Mouse (Mus musculus) liver, embryonic 13.5 days (tissue): Measurements from ENCODE around the gene Chchd4. TPM values are rescaled to one million over a fixed set of nuclear protein-coding genes. Genes with fewer than 3 reads are reported as not detected.

Source experiments
- ATAC-seq: fragments of 200-750 bp; cut with Nextera tagmentation; 2 replicates; pipeline ENCODE4 v1.8.0; 2017; ENCODE audit warnings: low read depth, mild to moderate bottlenecking, moderate number of reproducible peaks, moderate library complexity
- DNase-seq: peaks from one replicate; pipeline ENCODE4 v3.0.0; 2022
- H3K27ac ChIP-seq: fragments of 300-500 bp; sonication (generic); 2 replicates; pipeline ENCODE4 v1.5.1; 2015; ENCODE audit warnings: moderate library complexity, mild to moderate bottlenecking, inconsistent platforms
- H3K27me3 ChIP-seq: fragments of 300-500 bp; sonication (generic); 2 replicates; pipeline ENCODE4 v1.6.1; 2015; ENCODE audit warnings: mild to moderate bottlenecking, inconsistent platforms
- H3K36me3 ChIP-seq: fragments of 300-500 bp; sonication (generic); 2 replicates; pipeline ENCODE4 v1.6.1; 2015; ENCODE audit warnings: mild to moderate bottlenecking, inconsistent platforms
- H3K4me1 ChIP-seq: fragments of 300-500 bp; sonication (generic); replicated peaks from 2 replicates; pipeline ENCODE4 v1.6.1; 2015; ENCODE audit warnings: inconsistent platforms
- H3K4me2 ChIP-seq: fragments of 300-500 bp; sonication (generic); 2 replicates; pipeline ENCODE4 v1.6.1; 2015; ENCODE audit warnings: inconsistent platforms, mild to moderate bottlenecking, moderate library complexity
- H3K4me3 ChIP-seq: fragments of 300-500 bp; sonication (generic); replicated peaks from 2 replicates; pipeline ENCODE4 v1.5.1; 2015; ENCODE audit warnings: mild to moderate bottlenecking, inconsistent platforms
- H3K9ac ChIP-seq: fragments of 300-500 bp; sonication (generic); 2 replicates; pipeline ENCODE4 v1.6.1; 2015; ENCODE audit warnings: mild to moderate bottlenecking, inconsistent platforms
- H3K9me3 ChIP-seq: fragments of 300-500 bp; sonication (generic); replicated peaks from 2 replicates; pipeline ENCODE4 v1.6.1; 2016; ENCODE audit warnings: inconsistent platforms
- WGBS: fragments of 180-500 bp; shearing (Covaris S2); methylation state at CpG from one replicate; pipeline ENCODE4 v1.1.7; 2015; ENCODE audit not compliant: insufficient replicate concordance; 5-methylcytosine and 5-hydroxymethylcytosine counted together
- polyA plus RNA-seq: library from polyadenylated mRNA; unstranded; fragments of >200 nt; fragmentation: Nextera tagmentation; extraction: Ambion mirVana; gene quantifications from 2 replicates; pipeline ENCODE4 v1.2.1, GENCODE M21; 2015

Chchd4 gene
- polyA plus RNA-seq, 1 experiment from 2014 or later, result 24.0 TPM

DNA sequence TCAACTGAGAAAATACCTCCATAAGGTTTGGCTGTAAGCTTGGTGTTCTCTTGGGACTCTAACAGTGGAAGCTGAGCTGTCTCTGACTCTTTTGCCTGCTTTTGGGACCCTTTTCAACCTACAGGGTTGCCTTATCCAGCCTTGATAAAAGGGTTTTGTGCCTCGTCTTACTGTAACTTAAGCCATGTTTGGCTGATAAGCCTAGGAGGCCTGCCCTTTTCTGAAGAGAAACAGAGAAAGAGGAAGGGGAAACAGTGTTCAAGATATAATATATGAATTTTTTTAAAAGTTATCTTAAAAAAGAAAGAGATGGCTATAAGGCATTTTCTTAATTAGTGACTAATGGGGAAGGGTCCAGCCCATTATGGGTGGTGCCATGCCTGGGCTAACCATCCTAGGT lies 30.0 kb upstream of the Chchd4 start:
- no peak for ATAC-seq
- Histone ChIP-seq H3K36me3 (peaks cover 89% of the 10 kb centered on the region), H3K4me3 (no peak overlapping the region), H3K9me3 (no peaks in the 10 kb centered on the region), H3K9ac (no peak overlapping the region), H3K27ac (no peak overlapping the region), H3K4me2 (no peak overlapping the region), H3K4me1 (peaks cover 7% of the 10 kb centered on the region; the same call in 1 of the 2 replicates), H3K27me3 (no peaks in the 10 kb centered on the region)
- WGBS, result 48% methylated on average over 1 of the region's 1 CpGs
- DNase-seq, result no peak

DNA sequence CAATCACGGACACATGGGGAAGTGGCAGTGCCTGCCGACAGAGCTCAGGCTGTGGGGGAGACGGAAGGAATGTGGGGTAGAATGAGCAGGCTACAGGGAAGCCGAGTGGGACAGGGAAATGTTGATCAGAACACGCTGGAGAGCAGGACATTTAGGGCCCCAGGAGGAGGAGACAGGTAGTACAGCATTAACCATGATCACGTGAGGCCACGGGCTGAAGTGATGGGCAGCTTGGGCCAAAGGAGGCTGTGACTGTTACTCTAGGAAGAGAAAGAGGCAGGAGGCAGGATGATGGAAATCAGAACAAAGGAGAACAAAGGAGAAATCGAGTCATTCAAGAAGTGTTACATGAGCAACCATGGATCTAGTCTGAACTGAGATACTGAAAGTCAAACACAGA lies 21.2 kb upstream of the Chchd4 start:
- H3K27me3 ChIP-seq, result no peaks in the 10 kb centered on the region
- no peaks in the 10 kb centered on the region for H3K4me1 ChIP-seq
- no peak overlapping the region for H3K27ac ChIP-seq
- no peak overlapping the region for H3K9ac ChIP-seq
- ATAC-seq (no peak), DNase-seq (no peak)
- no peaks in the 10 kb centered on the region for H3K9me3 ChIP-seq
- H3K4me2 ChIP-seq, result no peak overlapping the region
- H3K36me3 ChIP-seq, result peaks cover 59% of the 10 kb centered on the region
- WGBS, result 72% methylated on average over 8 of the region's 8 CpGs
- H3K4me3 ChIP-seq, result no peak overlapping the region

- no peak overlapping the region for H3K4me3 ChIP-seq
- 50% methylated on average over 10 of the region's 10 CpGs for WGBS
- no peak overlapping the region for H3K27ac ChIP-seq
- H3K9ac ChIP-seq, result no peak overlapping the region
- H3K9me3 ChIP-seq, result no peaks in the 10 kb centered on the region
- DNase-seq, result no peak
- H3K36me3 ChIP-seq, result peaks cover 51% of the 10 kb centered on the region
- H3K4me1 ChIP-seq, result 0 out of 2 replicates have a peak, but pooled peaks cover 4% of the 10 kb centered on the region
- ATAC-seq, result no peak
- no peak overlapping the region for H3K4me2 ChIP-seq
- H3K27me3 ChIP-seq, result no peaks in the 10 kb centered on the region
Measured at GRCm38 (mm10) chr6:91493053-91493452, 19.7 kb upstream of the Chchd4 start.

DNA sequence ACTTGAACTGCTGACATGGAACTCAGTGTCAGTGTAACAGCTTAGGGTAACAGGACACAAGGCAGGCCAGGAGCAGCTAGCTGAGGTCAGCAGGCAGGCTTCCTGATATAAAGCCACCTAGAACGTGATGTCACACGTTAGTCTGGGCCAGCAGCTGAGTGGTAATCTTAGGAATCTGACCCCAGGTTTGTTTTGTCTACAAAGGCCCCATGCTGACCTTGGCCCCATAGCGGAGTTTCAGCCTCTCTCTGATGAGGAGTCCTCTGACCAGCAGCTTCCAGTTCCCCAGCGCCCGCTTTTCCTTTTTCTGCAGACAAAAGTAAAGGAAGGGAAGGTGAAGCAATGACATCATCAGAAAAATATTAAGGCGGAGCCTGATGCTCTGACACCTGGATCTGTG lies 17.7 kb upstream of the Chchd4 start:
- no peak overlapping the region for H3K27ac ChIP-seq
- peaks cover 56% of the 10 kb centered on the region for H3K36me3 ChIP-seq
- H3K4me3 ChIP-seq, result no peak overlapping the region
- H3K4me2 ChIP-seq, result no peak overlapping the region
- 74% methylated on average over 6 of the region's 6 CpGs for WGBS
- ATAC-seq, result no peak
- H3K9ac ChIP-seq, result no peak overlapping the region
- no peaks in the 10 kb centered on the region for H3K9me3 ChIP-seq
- H3K27me3 ChIP-seq, result no peaks in the 10 kb centered on the region
- H3K4me1 ChIP-seq, result peaks cover 4% of the 10 kb centered on the region; the same call in 1 of the 2 replicates
- no peak for DNase-seq

DNA sequence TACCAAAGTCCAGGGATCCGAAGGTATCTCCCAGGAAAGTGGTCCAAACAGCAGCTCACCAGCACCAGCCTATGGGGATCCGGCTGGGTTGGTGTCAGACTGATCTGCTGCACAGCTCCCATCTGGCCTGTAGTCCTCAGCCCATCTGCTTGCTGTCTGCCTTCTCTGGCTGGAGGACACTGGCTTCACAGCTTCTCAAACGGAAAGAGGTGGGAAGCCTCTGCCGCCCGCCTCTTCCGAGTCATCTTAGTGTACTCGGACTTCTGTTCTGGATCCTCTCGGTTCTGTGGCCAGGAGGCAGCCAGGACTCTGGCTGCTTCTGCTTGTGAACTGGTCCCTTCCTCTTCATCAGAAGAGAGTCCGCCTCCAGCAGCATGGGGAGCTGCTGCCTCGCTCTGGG lies 16.5 kb upstream of the Chchd4 start:
- no peaks in the 10 kb centered on the region for H3K27me3 ChIP-seq
- H3K9ac ChIP-seq, result no peak overlapping the region
- H3K4me2 ChIP-seq, result no peak overlapping the region
- no peak overlapping the region for H3K4me3 ChIP-seq
- H3K4me1 ChIP-seq, result peaks cover 4% of the 10 kb centered on the region; the same call in 1 of the 2 replicates
- ATAC-seq (no peak), DNase-seq (no peak)
- H3K9me3 ChIP-seq, result no peaks in the 10 kb centered on the region
- 71% methylated on average over 10 of the region's 10 CpGs for WGBS
- peaks cover 63% of the 10 kb centered on the region for H3K36me3 ChIP-seq
- no peak overlapping the region for H3K27ac ChIP-seq

DNA sequence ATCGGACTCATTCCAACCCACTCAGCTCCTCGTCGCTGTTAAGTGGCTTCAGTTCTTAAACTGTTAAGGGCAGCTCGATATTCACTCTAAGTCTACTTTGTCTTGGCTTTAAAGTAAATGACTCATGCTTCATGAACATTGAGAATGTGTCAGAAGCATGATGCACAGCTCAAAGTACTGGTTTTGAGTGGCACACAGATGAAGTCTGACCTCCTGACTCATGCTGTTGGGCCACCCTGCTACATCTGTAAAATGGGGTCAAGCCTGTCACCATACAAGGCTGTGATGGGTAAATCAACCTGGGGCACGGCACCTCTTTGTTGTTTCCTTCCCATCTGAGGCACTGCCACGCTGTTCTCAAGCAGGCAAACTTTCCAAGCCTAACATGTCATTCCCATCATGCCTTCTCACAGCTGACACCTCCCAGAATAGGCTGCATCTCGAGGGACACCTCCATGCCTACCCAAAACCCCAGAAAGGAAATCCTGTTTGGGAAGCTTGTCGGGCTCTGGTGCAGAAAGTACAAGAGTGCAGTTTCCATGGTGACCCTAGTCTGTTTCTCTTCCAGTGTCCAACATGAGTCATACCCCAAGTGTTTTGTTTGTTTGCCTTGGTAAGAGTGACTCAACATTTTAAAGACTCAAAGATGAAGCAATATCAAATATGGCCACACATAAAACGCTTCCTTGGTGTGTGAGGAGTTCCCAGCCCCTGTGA lies 15.3 kb upstream of the Chchd4 start:
- Histone ChIP-seq H3K4me1 (peaks cover 4% of the 10 kb centered on the region; the same call in 1 of the 2 replicates), H3K9ac (no peak overlapping the region), H3K4me3 (no peak overlapping the region), H3K27ac (no peak overlapping the region), H3K36me3 (peaks cover 75% of the 10 kb centered on the region), H3K4me2 (no peak overlapping the region), H3K9me3 (no peaks in the 10 kb centered on the region), H3K27me3 (no peaks in the 10 kb centered on the region)
- ATAC-seq (no peak), DNase-seq (no peak)
- WGBS, result 59% methylated on average over 9 of the region's 9 CpGs

DNA sequence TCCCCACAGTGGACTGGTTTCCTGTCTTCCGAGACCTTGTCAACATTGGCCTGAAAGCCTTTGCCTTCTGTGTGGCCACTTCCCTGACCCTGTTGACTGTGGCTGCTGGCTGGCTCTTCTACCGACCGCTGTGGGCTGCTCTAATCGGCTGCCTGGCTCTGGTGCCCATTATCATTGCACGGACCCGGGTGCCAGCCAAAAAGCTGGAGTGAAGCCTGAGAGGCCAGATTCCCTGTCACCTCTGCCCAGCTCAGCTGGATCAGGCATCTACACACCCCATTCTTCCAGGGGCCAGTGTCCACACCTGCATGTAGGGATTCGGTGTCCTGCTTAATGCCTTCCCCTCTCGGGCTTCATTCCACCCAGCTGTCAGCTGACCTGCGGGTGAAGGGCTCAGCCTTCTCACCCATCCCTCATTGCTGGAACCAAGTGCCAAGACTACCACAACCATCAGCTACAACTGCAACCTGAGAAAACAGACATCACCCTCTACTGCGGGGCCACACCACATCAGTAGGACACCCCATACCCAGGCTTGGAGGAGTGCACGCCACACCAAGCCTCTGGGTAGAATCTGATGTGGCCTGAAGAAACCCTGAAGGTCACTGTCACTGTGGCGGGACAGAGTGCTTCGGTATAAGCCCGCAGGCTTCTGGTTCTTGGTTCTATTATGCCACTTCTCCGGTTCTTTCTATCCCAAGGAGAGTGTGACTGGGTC lies 13.5 kb upstream of the Chchd4 start:
- peaks cover 88% of the 10 kb centered on the region for H3K36me3 ChIP-seq
- no peak overlapping the region for H3K4me3 ChIP-seq
- H3K4me2 ChIP-seq, result no peak overlapping the region
- ATAC-seq (no peak), DNase-seq (no peak)
- H3K4me1 ChIP-seq, result peaks cover 4% of the 10 kb centered on the region; the same call in 1 of the 2 replicates
- no peak overlapping the region for H3K27ac ChIP-seq
- no peaks in the 10 kb centered on the region for H3K9me3 ChIP-seq
- H3K27me3 ChIP-seq, result no peaks in the 10 kb centered on the region
- H3K9ac ChIP-seq, result no peak overlapping the region
- 82% methylated on average over 15 of the region's 15 CpGs for WGBS

- H3K36me3 ChIP-seq, result peaks cover 97% of the 10 kb centered on the region
- no peaks in the 10 kb centered on the region; the same call in 1 of the 2 replicates for H3K4me1 ChIP-seq
- no peak overlapping the region for H3K27ac ChIP-seq
- no peak for DNase-seq
- H3K4me3 ChIP-seq, result no peak overlapping the region
- H3K9ac ChIP-seq, result no peak overlapping the region
- ATAC-seq, result no peak
- H3K9me3 ChIP-seq, result no peaks in the 10 kb centered on the region
- no peaks in the 10 kb centered on the region for H3K27me3 ChIP-seq
- no peak overlapping the region for H3K4me2 ChIP-seq
- WGBS, result 83% methylated on average over 2 of the region's 2 CpGs
Measured at GRCm38 (mm10) chr6:91483371-91483770, 10.0 kb upstream of the Chchd4 start.

DNA sequence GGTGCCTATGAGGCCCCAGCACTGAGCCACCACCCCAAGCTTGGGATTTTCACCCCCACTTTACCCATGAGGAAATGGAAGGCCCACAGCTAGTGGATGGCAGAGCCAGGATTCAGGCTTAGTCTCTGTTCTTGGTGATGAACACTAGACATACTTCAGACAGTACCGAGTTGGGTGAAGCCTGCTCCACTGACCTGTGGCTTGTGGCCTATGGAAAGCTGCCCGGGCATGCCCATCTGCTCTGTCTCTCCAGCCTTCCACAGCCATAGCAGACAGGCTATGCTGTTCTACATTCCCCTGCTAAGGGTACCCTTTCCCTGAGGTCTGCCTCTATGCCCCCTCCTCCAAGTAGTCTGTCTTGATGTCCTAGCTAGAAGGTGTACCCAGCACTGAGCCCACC lies 3.2 kb upstream of the Chchd4 start:
- peaks cover 36% of the 10 kb centered on the region for H3K4me1 ChIP-seq
- WGBS, result 74% methylated on average over 2 of the region's 2 CpGs

DNA sequence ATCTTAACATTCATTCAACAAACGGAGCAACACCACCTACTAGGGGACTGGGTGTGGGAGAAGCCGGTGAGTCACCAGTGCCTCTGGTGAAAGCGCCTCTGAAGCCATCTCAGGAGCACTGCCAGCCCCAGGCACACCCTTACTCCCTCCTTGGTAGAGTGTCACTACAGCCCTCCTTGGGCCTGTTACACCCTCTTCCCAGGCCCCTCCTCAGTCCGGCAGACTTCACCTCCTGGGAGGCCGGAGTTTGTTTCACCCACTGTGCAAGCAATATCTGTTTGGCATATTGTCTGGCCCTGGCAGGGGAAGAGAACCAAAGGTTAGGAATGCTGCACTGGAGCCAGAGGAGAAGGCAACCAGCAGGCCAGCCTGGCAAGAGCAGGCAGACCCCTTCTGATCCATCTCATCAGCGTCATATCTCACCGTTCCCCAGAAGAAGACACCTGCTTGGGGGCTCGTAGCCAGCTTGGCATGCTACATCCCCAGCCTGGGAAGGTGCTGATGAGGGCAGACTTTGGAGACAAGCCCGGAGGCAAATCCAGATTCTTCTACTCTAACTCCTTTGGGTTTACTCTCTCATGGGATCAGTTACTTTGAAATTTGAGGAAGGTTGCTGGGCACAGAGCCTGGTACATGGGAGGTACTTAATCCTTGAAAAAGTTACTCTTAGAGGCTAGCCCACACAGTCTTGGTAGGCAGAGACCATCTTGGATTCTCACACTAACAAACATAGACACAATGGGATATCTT lies 1.3 kb upstream of the Chchd4 start:
- Histone ChIP-seq H3K27me3 (no peaks in the 10 kb centered on the region), H3K9ac (peak overlapping the region; percentile 86), H3K27ac (peak overlapping the region; percentile 58), H3K4me3 (peak overlapping the region; percentile 92), H3K4me2 (peak overlapping the region; percentile 95), H3K9me3 (no peaks in the 10 kb centered on the region), H3K4me1 (peaks cover 47% of the 10 kb centered on the region), H3K36me3 (peaks cover 39% of the 10 kb centered on the region)
- no peak for DNase-seq
- no peak for ATAC-seq
- WGBS, result 61% methylated on average over 9 of the region's 9 CpGs

More for the DNA sequence above, 3.2 kb upstream of the Chchd4 start:
- Histone ChIP-seq H3K27me3 (no peaks in the 10 kb centered on the region), H3K4me2 (no peak overlapping the region), H3K4me3 (no peak overlapping the region), H3K9ac (no peak overlapping the region), H3K9me3 (no peaks in the 10 kb centered on the region), H3K36me3 (peaks cover 45% of the 10 kb centered on the region), H3K27ac (no peak overlapping the region)
- no peak for DNase-seq
- ATAC-seq, result no peak

- Histone ChIP-seq H3K4me1 (peaks cover 52% of the 10 kb centered on the region), H3K9me3 (no peaks in the 10 kb centered on the region), H3K4me2 (peak overlapping the region; percentile 95), H3K9ac (peak overlapping the region; percentile 86), H3K4me3 (peak overlapping the region; percentile 92), H3K27me3 (no peaks in the 10 kb centered on the region), H3K36me3 (peaks cover 37% of the 10 kb centered on the region), H3K27ac (peak overlapping the region; percentile 58)
- ATAC-seq, result peak; percentile 11
- under 1% methylated on average over 27 of the region's 27 CpGs for WGBS
- no peak for DNase-seq
Measured at GRCm38 (mm10) chr6:91473805-91474440, 577 bp upstream of the Chchd4 start.
